Mouse (Mus musculus) megakaryocyte-erythroid progenitor cell, adult 5-6 weeks (primary cell): ENCODE data around the gene Ascc1. TPM values are rescaled to one million over a fixed set of nuclear protein-coding genes. Genes with fewer than 3 reads are reported as not detected.

Experiments
- ATAC-seq: replicated peaks from 2 replicates; pipeline ENCODE4 v1.8.0; 2016; ENCODE audit warnings: mild to moderate bottlenecking, inconsistent platforms; ENCODE audit not compliant: severe bottlenecking, poor library complexity, low FRiP score, low TSS enrichment
- total RNA-seq, 2 experiments: library from RNA; stranded (forward) in 1 of 2; stranded (reverse) in 1 of 2; fragments of 200-1000, 215-1000 nt in 1 of 2; fragments of >200 nt in 1 of 2; fragmentation: Nextera tagmentation in 1 of 2; gene quantifications; 2 replicates each; pipeline ENCODE4 v1.2.3; 2014 to 2017

The Ascc1 gene
- total RNA-seq, 2 experiments from 2014 or later = 30.8 to 34.3 TPM

- no peak for ATAC-seq
Observed at GRCm38 (mm10) chr10:60106146-60106530, 103.5 kb downstream of the Ascc1 start, which contains the start of gene Spock2. Gene Spock2, plus strand, starts transcription at chr10:60106219.

- ATAC-seq = peak; percentile 26
Observed at GRCm38 (mm10) chr10:60106531-60107186, 104.1 kb downstream of the Ascc1 start.

GRCm38 (mm10) chr10:60107448-60107847, 104.8 kb downstream of the Ascc1 start:
- ATAC-seq = no peak

GRCm38 (mm10) chr10:60108321-60109111, 105.9 kb downstream of the Ascc1 start:
- no peak for ATAC-seq

- ATAC-seq = no peak
Observed at GRCm38 (mm10) chr10:60109336-60109735, 106.7 kb downstream of the Ascc1 start.

- ATAC-seq = no peak
Observed at GRCm38 (mm10) chr10:60109989-60110388, 107.4 kb downstream of the Ascc1 start.

GRCm38 (mm10) chr10:60110908-60111475, 108.4 kb downstream of the Ascc1 start:
- ATAC-seq = no peak

- no peak for ATAC-seq
Observed at GRCm38 (mm10) chr10:60113965-60114690, 111.5 kb downstream of the Ascc1 start.

- ATAC-seq = 0 out of 2 replicates have a peak, but pooled peaks have one; percentile 18
Observed at GRCm38 (mm10) chr10:60115345-60116185, 113.0 kb downstream of the Ascc1 start.

GRCm38 (mm10) chr10:60116997-60117396, 114.4 kb downstream of the Ascc1 start:
- no peak for ATAC-seq

GRCm38 (mm10) chr10:60118464-60118863, 115.9 kb downstream of the Ascc1 start:
- no peak for ATAC-seq

- no peak for ATAC-seq
Observed at GRCm38 (mm10) chr10:60120630-60121029, 118.0 kb downstream of the Ascc1 start.

- no peak for ATAC-seq
Observed at GRCm38 (mm10) chr10:60124078-60124477, 121.5 kb downstream of the Ascc1 start.

GRCm38 (mm10) chr10:60125529-60126327, 123.1 kb downstream of the Ascc1 start:
- peak; percentile 71 for ATAC-seq

GRCm38 (mm10) chr10:60128287-60128686, 125.7 kb downstream of the Ascc1 start:
- ATAC-seq = no peak

GRCm38 (mm10) chr10:60130504-60130903, 127.9 kb downstream of the Ascc1 start:
- ATAC-seq = no peak

- ATAC-seq = no peak
Observed at GRCm38 (mm10) chr10:60133501-60133900, 130.9 kb downstream of the Ascc1 start.

- no peak for ATAC-seq
Observed at GRCm38 (mm10) chr10:60134201-60134600, 131.6 kb downstream of the Ascc1 start.
